Mouse (Mus musculus) right cerebral cortex, postnatal 25 days (tissue): ENCODE data around the gene Bud13.
A peak's percentile ranks its signal among the peaks of the same experiment; 100 is the strongest.
"Not testable (repeated sequence)": the region's sequence is repeated elsewhere in the genome, so short reads cannot be mapped to it uniquely, and the experiment has no call there.

ENCODE experiments used
- DNase-seq: peaks from one replicate; pipeline ENCODE4 v3.0.0; 2022

Bud13 gene

DNA sequence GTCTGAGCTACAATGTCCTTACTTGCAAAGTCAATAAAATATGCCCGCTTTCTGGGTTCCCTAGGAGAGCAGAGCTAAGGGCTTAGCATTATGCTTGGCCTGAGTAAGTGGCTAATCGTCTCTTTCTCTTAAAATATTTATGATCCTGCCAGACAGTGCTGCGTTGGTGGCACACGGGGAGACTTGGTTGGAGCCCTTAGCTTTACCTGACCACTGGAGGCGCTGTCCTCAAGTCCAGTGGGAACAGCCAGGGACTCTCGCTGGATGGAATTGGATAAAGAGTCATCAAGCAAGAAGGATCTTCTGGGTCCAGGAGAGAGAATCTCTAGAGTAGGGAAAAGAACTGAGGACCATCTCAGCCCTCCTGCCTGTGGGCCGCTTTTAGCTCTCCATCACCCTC, 26.3 kb downstream of the Bud13 start:
- DNase-seq: no peak

DNA sequence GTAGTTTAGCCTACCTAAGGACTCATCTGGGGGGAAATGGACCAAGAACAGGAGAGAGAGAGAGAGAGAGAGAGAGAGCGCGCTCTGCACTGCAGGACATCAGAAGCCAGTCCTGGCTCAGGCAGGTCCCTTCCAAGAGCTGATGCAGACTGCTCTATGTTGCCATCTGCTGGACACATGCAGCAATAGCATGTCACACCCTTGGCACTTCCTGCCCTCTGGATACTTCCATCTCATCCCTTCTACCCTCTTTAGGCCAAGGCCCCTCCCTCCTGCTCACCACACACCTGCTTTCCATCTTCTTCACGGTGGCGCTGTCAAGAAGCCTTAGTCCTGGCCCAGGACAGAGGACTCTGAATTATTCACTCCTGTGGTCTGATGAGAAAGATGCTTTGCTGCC, 31.7 kb downstream of the Bud13 start:
- peak; percentile 60 for DNase-seq

DNA sequence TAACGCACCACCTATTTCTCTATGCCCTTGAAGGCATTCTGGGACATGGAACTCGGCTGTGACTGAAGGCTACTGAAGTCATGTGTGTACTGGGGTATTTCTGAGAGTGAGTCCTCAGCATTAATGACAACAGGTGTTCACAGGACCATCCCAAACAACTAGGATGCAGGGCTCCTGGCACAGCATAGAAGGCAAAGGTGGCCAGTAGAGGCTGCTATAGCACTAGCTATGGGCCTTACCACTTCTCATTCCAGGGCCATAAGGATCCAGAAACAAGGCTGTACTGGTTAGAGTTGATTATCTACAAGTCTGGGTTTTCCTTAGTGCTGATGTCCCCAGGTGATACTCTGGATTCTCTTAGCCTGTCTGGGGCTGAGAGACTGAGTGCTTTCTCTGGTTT, 32.1 kb downstream of the Bud13 start:
- DNase-seq: no peak

DNA sequence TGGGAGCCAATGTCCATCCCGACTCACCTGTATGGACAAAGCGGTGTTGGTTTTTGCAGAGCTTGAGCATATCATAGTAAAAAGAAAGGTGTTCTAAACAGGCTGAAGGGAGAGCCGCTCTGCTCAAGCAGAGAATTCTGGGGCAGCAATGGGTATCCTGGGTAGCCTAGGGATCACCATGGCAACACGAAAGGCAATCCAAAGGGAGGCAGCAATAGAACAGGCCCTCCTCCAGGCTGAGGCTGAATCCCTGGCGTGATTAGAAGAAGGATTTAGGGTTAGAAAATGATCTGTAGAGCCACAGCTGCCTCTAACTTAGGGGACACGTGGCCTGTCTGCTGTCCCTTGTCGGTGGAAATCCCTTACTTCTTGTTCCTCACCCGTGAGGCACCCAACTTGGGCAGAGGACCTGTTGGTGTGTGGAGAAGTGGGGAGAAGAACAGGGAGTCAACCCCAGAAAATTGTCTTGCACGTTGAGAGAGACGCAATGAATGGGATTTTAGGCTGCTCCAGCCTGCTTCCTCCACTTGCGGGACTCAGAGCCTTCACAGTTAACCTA, 33.1 kb downstream of the Bud13 start:
- peak; percentile 51 for DNase-seq

DNA sequence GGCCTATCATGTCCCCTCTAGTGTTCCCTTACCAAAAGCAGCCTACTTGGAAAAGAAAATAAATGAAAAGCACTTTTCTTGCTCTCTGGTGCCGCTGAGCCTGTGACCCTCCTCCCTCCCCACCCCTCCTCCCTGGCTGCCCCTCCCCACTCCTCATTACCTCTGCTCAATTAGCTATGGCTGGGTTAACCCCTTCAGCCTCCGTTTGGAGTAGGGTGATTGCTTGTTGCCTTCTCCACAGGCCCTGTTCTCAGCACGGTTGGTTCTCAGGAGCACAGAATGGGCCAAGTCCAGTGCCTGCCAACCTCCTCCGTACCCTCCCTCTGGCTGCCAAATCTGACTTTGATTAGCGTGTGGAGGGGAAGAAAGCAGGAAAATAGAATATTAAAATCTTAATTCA, 33.6 kb downstream of the Bud13 start:
- no peak for DNase-seq

DNA sequence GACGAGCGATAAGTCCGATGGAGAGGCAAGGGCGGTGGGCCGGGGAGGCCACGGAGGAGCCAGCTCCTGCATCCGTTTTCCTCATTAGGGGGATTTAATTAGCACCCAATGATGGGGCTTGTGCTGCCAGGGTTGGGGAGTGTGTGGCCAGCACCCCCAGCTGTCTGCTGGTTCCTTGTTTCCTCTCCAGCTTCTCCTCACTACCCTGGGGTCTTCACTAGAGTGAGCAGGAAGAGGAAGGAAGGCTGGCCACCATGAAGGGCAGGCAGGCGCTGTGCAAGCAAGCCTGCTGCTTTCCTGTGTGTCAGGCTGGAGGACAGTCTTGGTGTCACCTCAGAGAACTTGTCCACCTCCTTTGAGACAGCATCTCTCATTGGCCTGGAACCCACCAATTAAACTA, 34.1 kb downstream of the Bud13 start:
- no peak for DNase-seq

DNA sequence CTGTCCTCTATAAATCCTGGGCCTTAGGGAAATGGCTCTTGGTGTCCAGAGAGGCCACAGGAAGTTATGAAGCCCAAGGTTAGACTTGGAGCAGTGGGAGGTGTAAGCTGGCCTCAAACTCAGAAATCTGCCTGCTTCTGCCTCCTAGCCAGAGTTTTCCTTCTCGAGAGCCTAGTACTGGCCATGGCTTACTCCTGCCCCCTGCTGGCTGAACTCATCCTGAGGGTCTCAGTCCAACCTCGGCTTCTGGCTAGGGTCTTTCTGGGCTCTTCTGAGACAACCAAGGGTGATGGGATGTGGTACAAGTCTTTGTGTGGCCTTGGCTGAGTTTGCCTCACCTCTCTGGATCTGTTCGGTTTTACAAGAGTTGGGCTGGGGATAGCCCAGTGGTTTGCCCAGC, 35.1 kb downstream of the Bud13 start:
- no peak for DNase-seq

DNA sequence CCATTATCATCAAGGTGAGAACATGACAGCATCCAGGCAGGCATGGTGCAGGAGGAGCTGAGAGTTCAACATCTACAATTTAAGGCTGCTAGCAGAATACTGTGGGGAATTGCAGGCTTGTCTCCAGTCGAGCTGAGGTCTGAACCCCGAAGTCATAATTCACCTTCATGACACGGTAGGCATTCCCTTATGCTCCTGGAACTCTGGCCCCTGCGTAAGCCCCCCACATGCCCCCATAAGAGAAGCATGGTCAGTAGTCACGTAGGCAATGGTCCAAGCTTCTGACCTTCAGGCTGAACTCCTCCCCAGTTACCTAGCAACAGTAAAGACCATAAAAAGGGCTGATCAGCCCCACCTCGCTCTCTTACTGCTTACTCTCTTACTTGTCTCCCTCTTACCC, 37.1 kb downstream of the Bud13 start, which contains the start of gene 4931429L15Rik:
TSS of gene 4931429L15Rik (minus strand) at position 101 of the 400 bp plus-strand sequence.
- DNase-seq: not testable (repeated sequence)

DNA sequence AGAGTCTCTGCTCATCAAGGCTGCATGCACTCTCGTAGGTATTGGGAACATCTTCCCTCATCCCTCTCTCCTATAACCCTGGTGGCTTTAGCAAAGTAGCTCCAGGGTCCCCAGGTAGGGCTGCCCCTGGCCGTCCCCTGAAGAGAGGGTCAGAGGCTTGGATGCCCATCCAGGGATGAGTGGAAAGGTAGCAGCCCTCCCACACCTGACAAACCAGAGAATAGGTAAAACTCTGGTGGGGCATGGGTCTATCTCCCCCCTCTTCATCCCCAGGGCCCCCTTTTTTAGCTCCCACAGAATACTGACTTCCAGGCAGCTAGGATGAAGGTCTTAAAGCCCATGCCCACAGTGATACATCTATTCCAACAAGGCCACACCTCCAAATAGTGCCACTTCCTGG, 37.7 kb downstream of the Bud13 start:
- DNase-seq: no peak

DNA sequence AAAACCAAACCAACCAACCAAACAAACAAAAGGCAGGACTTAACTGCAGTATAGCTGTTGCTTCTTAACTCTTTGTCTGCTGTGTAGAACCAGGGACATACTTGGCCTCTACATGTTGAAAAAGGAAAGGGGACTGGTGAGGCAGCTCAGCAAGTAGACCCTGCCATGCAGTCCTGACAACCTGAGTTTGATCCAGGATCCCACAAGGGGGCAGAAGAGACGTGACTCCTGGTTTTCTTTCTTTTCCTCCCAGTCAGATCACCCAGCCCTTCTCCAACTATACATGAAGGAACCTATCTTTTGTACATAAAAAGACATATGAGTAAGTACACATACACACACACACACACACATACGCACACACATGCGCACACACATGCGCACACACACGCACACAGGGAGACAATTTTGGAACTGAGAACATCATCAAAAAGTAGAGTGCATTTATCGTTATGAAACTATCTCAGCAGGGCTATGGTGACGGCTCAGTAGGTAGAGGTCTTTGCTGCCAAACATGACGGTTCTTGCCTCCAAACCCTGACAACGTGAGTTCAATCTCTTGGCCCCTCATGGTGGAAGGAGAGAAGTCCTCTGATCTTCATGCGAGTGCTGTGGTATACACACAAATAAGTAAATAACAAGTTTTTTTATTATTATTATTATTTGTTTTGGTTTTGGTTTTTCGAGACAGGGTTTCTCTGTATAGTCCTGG, 44.0 kb downstream of the Bud13 start:
- DNase-seq: no peak

DNA sequence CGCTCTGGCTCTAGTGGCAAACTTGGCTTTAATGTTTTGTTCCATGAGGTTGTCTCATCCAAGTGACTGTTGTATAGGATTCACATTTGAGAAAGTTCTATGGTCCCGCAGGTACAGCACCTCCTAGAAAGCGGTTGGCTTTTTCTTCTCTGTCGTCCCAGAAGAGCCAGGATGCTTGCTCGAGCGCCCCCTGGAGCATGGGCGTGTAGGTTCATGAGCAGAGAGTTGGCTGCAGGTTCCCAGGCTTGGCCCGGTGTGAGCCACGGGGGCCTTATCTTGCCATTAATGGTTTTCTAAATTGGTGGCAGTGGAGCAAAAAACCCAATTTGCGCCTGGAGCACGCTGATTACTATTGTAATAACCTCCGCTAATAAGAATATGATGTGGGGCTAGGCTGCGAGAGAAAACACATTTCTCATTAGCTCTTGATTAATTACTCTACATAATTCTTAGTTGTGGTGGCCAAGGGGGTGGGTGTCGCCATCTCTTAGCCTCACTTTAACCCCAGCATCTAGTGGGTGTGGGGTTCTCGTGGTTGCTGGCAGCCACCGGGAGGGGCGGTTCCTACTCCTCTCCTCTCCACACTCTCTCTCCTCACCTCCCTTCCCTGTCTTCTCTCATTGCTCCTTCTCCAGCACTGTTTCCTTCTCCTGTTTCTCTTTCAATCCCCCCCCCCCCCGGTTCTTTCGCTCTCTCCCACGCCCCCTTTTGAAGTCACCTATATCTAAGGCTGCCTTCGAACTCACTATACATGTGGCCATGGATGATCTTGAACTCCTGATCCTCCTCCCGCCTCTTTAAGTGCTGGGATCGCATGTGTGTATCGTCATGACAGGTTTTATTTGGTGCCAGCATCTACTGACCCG, 45.1 kb downstream of the Bud13 start:
- DNase-seq: no peak

DNA sequence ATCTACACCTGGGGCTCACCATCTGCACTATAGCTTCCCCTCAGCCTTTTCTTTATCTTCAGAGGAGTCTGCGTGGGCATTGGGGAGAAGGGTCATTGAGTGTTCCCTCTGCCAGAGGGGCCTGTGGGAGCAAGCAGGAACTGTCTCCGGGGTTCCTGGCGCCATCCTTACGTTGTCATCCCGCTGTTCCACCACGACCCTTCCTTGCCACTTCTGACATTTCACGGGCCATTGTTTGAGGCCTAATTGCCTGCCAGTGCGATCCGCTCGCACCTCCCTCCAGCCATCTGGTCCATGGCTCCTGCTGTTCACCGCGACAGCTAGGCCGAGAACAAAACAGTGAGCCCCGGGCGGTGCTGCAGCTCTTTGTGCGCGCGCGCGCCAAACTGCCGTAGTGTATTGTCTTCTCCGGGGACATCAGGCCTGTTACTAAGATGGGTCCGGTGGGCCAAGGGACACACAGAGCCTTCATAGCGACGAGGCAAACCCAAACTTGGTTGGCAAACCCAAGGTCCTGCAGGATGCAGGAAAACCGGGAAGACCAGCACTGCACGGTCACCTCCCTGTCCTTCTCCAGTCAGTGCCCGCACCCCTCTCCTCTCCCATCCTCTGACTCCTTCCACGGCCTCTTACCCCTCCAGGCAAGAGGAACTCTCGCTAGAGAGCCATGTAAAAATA, 45.9 kb downstream of the Bud13 start:
- peak; percentile 63 for DNase-seq

DNA sequence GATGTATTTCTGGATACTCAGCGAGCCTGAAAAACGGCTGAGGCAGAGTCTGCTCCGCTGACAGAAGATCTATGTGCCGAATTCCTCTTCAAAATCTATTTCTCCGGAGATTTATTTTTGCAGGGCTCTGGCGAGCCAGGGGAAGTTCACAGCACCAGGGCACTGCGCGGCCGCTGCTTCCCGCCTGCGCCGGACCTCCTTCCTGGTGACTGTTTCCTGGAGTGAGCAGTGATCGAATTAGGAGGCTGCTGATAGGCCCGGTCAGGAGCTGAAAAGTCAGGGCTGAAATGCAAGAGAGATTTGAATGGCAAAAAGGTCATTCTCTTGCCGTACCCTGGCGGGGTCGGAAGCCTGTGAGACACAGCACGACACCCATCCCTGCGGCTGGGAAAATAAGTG, 46.4 kb downstream of the Bud13 start:
- DNase-seq: no peak

DNA sequence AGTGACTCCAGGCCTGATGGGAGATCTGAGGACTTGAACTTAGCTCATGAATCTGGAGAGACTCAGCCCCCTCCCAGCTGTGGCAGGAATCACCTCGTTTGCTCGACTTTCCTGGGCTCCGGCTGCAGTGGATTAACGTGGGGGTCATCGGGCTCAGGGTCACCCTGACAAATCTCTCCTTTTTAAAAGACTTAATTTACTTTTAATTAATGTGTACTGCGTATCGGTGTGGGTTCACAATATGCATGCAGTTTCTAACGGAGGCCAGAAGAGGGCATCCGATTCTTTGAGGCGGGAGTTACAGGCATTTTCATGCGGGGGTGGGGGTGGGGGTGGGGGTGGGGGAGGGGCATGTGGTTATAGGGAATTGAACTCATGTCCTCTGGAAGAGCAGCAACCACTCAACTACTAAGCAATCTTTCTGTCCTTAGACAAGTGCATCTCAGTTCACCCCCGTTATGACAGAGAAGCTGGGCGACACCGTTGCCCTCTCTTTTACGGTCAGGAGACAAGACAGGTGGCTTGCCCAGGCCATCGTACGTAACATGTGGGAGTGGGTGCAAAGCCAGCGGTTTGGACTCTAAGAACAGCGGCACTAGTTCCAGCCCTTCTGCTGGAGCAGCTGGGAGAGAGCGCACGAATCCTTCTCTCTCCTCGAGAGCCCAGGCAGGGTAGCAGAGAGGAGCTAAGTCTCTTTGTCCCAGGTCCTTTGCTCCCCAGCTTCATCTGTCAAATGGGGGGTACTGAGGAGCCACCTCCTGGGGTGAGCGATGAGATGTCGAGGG, 47.2 kb downstream of the Bud13 start:
- DNase-seq: no peak

DNA sequence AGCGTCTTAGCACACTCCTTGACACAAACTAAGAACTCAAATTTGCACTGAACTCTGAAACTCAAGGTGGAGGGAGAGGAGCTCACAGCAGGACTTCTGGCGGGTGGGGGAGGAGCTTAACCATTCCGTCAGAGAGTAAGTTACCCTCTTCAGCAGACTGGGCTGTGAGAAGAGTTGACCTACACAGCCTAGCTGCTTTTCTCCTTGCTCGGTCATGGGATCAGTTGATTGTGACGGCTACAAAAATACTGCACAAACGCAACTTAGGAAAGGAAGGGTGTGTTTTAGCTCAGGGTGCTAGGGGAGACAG, 47.7 kb downstream of the Bud13 start:
- no peak for DNase-seq

DNA sequence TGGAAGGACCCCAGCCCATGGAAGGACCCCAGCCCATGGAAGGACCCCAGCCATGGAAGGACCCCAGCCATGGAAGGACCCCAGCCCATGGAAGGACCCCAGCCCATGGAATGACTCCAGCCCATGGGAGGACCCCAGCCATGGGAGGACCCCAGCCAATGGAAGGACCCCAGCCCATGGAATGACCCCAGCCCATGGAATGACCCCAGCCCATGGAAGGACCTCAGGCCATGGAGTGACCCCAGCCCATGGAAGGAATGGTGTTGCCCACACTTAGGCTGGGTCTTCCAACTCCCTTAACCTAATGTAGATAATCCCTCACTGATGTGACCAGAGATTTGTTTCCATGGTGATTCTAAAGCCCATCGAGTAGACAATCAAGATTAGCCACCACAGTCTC, 48.5 kb downstream of the Bud13 start:
- no peak for DNase-seq

DNA sequence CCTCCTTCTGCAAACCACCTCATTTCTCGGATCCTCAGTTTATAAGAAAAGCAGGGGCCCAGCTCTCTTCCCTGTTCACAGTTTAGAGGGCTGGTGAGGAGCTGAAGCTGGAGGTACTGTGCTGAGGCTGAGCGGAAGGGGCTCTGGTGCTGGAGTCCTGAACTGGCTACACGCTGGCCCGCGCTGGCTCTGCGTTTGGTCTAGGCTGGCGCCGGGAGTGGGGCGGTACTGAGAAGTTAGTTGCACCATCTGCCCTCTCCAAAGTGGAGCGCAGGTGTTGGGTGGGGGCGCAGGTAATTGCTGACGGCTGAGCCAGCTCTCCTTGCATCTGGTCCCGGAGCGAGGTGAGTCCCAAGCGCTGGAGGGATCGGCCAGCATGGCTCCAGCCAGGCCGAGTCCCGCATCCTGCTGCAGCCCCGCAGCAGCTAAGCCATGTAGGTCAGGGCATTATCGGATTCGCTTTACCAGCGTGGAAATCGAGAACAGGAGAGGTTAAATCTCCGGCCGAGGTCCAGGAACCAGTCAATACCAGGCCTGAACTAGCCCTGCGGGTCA, 51.7 kb downstream of the Bud13 start:
- DNase-seq: no peak

DNA sequence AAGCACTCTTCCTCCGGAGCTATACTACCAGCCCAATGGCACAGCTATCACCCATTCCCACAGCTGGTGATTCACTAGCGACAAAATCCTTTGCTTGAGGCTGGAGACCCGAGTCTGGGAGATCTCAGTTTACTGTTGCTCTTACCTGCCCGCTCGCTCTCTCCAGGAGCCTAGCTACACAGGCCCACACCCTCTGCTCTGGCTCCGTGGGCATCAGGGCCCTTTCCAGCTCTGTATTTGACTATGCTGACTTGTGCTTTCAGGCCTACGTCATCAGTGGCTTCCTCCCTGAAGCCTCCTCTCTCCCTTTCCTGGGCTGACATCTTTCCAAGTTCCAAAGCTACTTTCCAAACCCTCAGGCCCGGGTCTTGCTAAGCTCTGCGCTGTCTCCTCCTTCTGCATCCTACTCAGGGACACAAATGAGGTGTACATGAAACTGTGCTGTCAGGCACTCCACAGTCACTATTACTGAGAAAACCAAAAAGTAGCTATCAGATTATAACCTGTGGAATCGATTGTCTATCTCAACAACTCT, 52.7 kb downstream of the Bud13 start:
- no peak for DNase-seq

DNA sequence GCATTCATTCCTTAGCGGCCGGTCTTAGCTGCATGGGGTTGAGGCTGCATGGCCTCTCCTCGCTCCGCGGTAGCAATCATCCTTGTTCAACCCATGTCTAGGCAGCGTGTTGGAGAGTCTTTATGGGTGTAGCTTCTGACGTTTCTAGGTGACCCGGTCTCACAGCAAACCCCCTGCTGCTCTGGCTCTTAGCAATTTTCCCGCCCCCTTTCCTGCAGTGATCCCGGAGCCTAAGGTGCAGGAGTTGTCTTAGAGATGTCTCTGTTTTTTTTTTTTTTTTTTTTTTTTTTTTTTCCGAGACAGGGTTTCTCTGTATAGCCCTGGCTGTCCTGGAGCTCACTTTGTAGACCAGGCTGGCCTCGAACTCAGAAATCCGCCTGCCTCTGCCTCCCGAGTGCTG, 53.5 kb downstream of the Bud13 start:
- DNase-seq: not testable (repeated sequence)

DNA sequence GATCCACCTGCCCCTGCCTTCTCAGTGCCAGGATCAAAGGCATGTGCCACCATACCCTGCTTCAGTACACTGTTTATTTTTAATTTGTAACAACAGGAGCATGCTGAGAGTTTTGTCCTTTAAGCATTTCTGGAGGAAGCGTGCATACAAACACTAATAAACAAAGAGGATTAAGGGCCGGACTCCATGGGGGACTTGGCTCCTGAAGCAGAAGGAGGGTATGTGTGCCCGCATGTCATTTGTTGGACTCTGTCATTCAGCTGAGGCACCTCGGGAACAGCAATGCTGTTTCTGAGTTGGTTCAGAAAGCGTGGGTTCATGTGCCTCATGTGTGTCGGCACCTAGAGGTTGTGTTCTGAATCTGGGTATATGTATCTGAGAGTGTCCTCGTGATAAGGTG, 54.5 kb downstream of the Bud13 start:
- DNase-seq: no peak

DNA sequence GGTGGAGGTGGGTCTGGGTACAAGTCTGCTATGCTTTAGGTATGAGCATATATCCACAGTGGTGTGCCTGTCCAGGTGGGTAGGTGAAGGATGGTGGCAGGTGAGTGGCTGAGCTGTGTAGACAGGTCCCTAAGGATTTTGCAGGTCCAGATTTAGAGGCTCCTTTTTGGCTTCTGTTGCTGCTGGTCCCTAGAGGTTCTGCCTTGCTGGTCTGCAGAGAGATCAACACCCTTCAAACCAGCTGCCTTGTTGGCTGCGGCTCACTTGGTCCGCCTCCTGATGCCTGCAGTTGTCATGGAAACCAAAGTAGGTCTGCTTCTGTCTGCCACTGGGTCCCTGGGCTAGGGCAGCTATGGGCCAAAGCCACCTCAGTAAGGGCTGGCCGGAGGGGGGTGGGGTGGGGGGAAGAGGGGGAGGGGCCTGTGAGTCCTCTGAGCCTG, 55.1 kb downstream of the Bud13 start:
- DNase-seq: peak; percentile 60

DNA sequence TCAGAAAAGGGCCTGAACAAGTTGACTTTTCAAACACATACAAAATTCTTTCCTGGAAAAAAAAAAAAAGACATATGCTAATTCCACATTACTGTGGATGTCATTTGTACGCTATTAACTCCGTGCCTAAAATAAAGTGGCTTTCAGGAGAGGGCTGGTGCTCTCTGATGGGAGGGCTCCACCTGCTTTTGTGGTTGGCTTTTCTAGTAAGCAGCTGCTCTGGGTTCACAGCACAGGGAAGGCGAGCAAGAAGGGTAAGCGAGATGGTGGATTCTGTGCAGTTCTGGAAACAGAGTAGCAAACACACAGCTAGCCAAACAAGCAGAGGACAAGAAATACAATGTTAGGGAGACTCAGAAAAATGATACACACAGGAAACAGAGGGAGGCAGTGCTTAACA, 55.6 kb downstream of the Bud13 start:
- no peak for DNase-seq
